ENCODE assay signal across 14 mouse cellular contexts in genomic region chr13:97246217-97246616, GRCm38 (mm10). TPM values are rescaled to one million over a fixed set of nuclear protein-coding genes. Genes with fewer than 3 reads are reported as not detected.
A peak's percentile ranks its signal among the peaks of the same experiment; 100 is the strongest.
DNase-seq lines count a peak whose midpoint lies in the region; ATAC-seq and TF ChIP-seq lines count a peak whose summit lies in the region.
"Had no signal": no experiment of that assay in that cellular context is flagged by ENCODE, and none has a peak within 500 bp of the region (broad histone marks: within the 10 kb centered on the region; RNA-seq: fewer than 3 reads in every experiment).

No protein-coding gene starts in this region.

- no peaks in the 10 kb centered on the region for H3K27me3 ChIP-seq in heart, embryonic 13.5 days (replicated peaks)
- H3K27me3 ChIP-seq in forebrain, postnatal 0 days (ENCODE audit: insufficient read depth, low read length), result no peaks in the 10 kb centered on the region
- H3K27me3 ChIP-seq in midbrain, embryonic 14.5 days (ENCODE audit: control insufficient read depth, insufficient read depth, low read length), result no peaks in the 10 kb centered on the region

- TF ChIP-seq POLR2A in cortical plate, adult 2 months (IDR thresholded peaks at IDR 0.05; ENCODE audit: extremely low read depth, insufficient read depth, low read length), result no peak

- 85% methylated on average over 16 of the region's 16 CpGs for WGBS in heart, embryonic 13.5 days
- WGBS in forebrain, postnatal 0 days, result 44% methylated on average over 16 of the region's 16 CpGs
- 71% methylated on average over 16 of the region's 16 CpGs for WGBS in midbrain, embryonic 14.5 days

- H3K9me3 ChIP-seq in heart, embryonic 13.5 days, result no peaks in the 10 kb centered on the region
- H3K9me3 ChIP-seq in forebrain, postnatal 0 days (ENCODE audit: low read length), result no peaks in the 10 kb centered on the region
- H3K9me3 ChIP-seq in midbrain, embryonic 14.5 days (ENCODE audit: control insufficient read depth, low read length), result no peaks in the 10 kb centered on the region

- intact Hi-C loops in heart, postnatal 14 days (cut with DNase I), result no loop called here

- no peak overlapping the region for H3K4me3 ChIP-seq in heart, embryonic 13.5 days
- H3K4me3 ChIP-seq in cortical plate, adult 2 months (ENCODE audit: insufficient read depth, low read length), result peak overlapping the region; percentile 97
- peak overlapping the region; percentile 77 for H3K4me3 ChIP-seq in forebrain, postnatal 0 days (ENCODE audit: low read depth, low read length)
- H3K4me3 ChIP-seq in midbrain, embryonic 14.5 days (replicated peaks; ENCODE audit: low read depth, low read length), result peak overlapping the region; percentile 3; the same call in 1 of the 2 replicates

- DNase-seq in heart, postnatal 14 days, result no peak
- peak; percentile 31 for DNase-seq in forebrain, postnatal 0 days
- no peak for DNase-seq in midbrain, embryonic 14.5 days
- DNase-seq in Muller cell, postnatal 12 days (ENCODE audit: inconsistent ontology term), result no peak
- no peak for DNase-seq in lung, postnatal 10 days
- no peak for DNase-seq in embryo, embryonic 10.5 days (ENCODE audit: low spot score)
- DNase-seq: kidney, postnatal 10 days; lung, postnatal 14 days had no signal

- H3K9ac ChIP-seq in heart, embryonic 13.5 days, result 0 out of 2 replicates have a peak overlapping the region, but pooled peaks have one; percentile 7
- H3K9ac ChIP-seq in forebrain, postnatal 0 days, result peak overlapping the region; percentile 87
- no peak overlapping the region for H3K9ac ChIP-seq in midbrain, embryonic 14.5 days (replicated peaks; ENCODE audit: low read length)

- peaks cover 58% of the 10 kb centered on the region for H3K36me3 ChIP-seq in heart, embryonic 13.5 days
- H3K36me3 ChIP-seq in forebrain, postnatal 0 days (ENCODE audit: insufficient read depth), result peaks cover 51% of the 10 kb centered on the region
- H3K36me3 ChIP-seq in midbrain, embryonic 14.5 days (ENCODE audit: control insufficient read depth, insufficient read depth, low read length), result peaks cover 47% of the 10 kb centered on the region

- H3K4me1 ChIP-seq in heart, embryonic 13.5 days, result peaks cover 83% of the 10 kb centered on the region
- peaks cover 12% of the 10 kb centered on the region for H3K4me1 ChIP-seq in cortical plate, adult 2 months (ENCODE audit: control insufficient read depth, insufficient read depth, low read length)
- peaks cover 52% of the 10 kb centered on the region for H3K4me1 ChIP-seq in forebrain, postnatal 0 days (ENCODE audit: insufficient read depth)
- H3K4me1 ChIP-seq in midbrain, embryonic 14.5 days (ENCODE audit: control insufficient read depth, insufficient read depth, low read length), result peaks cover 78% of the 10 kb centered on the region

- ATAC-seq in heart, embryonic 13.5 days (ENCODE audit: extremely low read depth, insufficient number of reproducible peaks, low FRiP score, low TSS enrichment), result no peak
- no peak for ATAC-seq in forebrain, postnatal 0 days
- ATAC-seq in midbrain, embryonic 14.5 days (ENCODE audit: low FRiP score, low TSS enrichment), result no peak
- ATAC-seq: CD4-positive, CD25-positive, alpha-beta regulatory T cell, adult 4 months; inflammation-experienced regulatory T-cells, adult 6 months had no signal

- no peak overlapping the region for H3K4me2 ChIP-seq in heart, embryonic 13.5 days
- peak overlapping the region; percentile 82 for H3K4me2 ChIP-seq in forebrain, postnatal 0 days (ENCODE audit: low read depth)
- peak overlapping the region; percentile 89 for H3K4me2 ChIP-seq in midbrain, embryonic 14.5 days (ENCODE audit: low read length)
- H3K4me2 ChIP-seq: liver, embryonic 11.5 days had no signal

- no peak overlapping the region for H3K27ac ChIP-seq in heart, embryonic 13.5 days (replicated peaks)
- no peak overlapping the region for H3K27ac ChIP-seq in cortical plate, adult 2 months (ENCODE audit: insufficient read depth, low read length)
- peak overlapping the region; percentile 45; the same call in 1 of the 2 replicates for H3K27ac ChIP-seq in forebrain, postnatal 0 days (ENCODE audit: low read depth, low read length)
- H3K27ac ChIP-seq in midbrain, embryonic 14.5 days (replicated peaks; ENCODE audit: low read depth, low read length), result no peak overlapping the region
- H3K27ac ChIP-seq: stomach, postnatal 0 days had no signal

- no peak for TF ChIP-seq CTCF in cortical plate, adult 2 months (IDR thresholded peaks at IDR 0.05; ENCODE audit: extremely low read depth, insufficient read depth, low read length)
- TF ChIP-seq CTCF in forebrain, postnatal 0 days (IDR thresholded peaks at IDR 0.05; ENCODE audit: low read depth), result no peak

RNA-seq across cellular contexts. Expression of gene Enc1, which starts 5.3 kb away (rescaled TPM):
- polyA plus RNA-seq in heart, embryonic 13.5 days (2015; fragmentation: Nextera tagmentation; extraction: Ambion mirVana), result 4.0 TPM in 2 replicates
- 10 to 100 TPM; 11.2 to 11.3 TPM for total RNA-seq in heart, postnatal 14 days (2021)
- 284 and 308 TPM in 2 replicates for polyA plus RNA-seq in cortical plate, adult 2 months (2012; rRNA removed)
- 423 and 513 TPM in 2 replicates for total RNA-seq in forebrain, postnatal 0 days (2014; rRNA removed)
- polyA plus RNA-seq in forebrain, postnatal 0 days (2015; fragmentation: Nextera tagmentation; extraction: Ambion mirVana), result 76.8 and 80.3 TPM in 2 replicates
- 94.2 and 99.0 TPM in 2 replicates for polyA plus RNA-seq in midbrain, embryonic 14.5 days (2014; fragmentation: Nextera tagmentation; extraction: Ambion mirVana)

RNA-seq across cellular contexts. Expression of gene Hexb, which starts 48.1 kb away (rescaled TPM):
- polyA plus RNA-seq in heart, embryonic 13.5 days (2015; fragmentation: Nextera tagmentation; extraction: Ambion mirVana), result 33.4 and 33.9 TPM in 2 replicates
- 10 to 100 TPM; 22.9 to 24.4 TPM for total RNA-seq in heart, postnatal 14 days (2021)
- polyA plus RNA-seq in cortical plate, adult 2 months (2012; rRNA removed), result 160 and 173 TPM in 2 replicates
- 49.2 and 54.3 TPM in 2 replicates for total RNA-seq in forebrain, postnatal 0 days (2014; rRNA removed)
- polyA plus RNA-seq in forebrain, postnatal 0 days (2015; fragmentation: Nextera tagmentation; extraction: Ambion mirVana), result 49.2 and 50.6 TPM in 2 replicates
- 32.4 and 38.7 TPM in 2 replicates for polyA plus RNA-seq in midbrain, embryonic 14.5 days (2014; fragmentation: Nextera tagmentation; extraction: Ambion mirVana)

Comparison
In these comparisons a context has a peak if more than half of its experiments do, and no peak if none do; other contexts are left out.
1. RNA of gene Enc1, which starts 5.3 kb away (polyA plus RNA-seq): 284 to 308 TPM in cortical plate, adult 2 months, 94.2 to 99.0 TPM in midbrain, embryonic 14.5 days and 76.8 to 80.3 TPM in forebrain, postnatal 0 days; 4.0 TPM in heart, embryonic 13.5 days; every median in the first group is over 10 times any median in the second.